Mouse (Mus musculus) ovary, postnatal 14 days (tissue): ENCODE measurements around the gene Shank2.

Source experiments
- DNase-seq: peaks from one replicate; pipeline ENCODE4 v3.0.0; 2022; ENCODE audit warnings: low spot score

Gene Shank2

DNA sequence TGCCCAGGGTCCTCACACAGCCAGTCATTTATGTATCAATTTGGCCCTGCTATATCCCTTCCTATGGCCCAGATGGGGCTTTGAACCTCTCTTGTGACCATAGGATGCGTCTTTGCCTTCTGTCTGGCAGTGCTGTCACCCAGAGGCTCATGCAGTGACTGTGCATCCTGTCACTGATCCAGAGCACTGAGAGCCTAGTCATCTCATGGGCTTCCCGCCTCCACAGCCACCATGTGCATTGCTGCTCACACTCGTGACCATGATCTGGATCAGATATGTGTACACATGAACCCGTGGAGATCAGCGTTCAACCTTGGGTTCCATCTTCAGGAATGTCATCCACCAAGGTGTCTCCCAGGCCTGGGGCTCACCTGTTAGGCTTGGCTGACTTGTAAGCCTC is 227.0 kb downstream of the Shank2 start:
- no peak for DNase-seq

- DNase-seq, result no peak
These were observed 227.7 kb downstream of the Shank2 start for GRCm38 (mm10) chr7:144229421-144229820.

GRCm38 (mm10) chr7:144232132-144232706 is 230.5 kb downstream of the Shank2 start:
- DNase-seq, result no peak

DNA sequence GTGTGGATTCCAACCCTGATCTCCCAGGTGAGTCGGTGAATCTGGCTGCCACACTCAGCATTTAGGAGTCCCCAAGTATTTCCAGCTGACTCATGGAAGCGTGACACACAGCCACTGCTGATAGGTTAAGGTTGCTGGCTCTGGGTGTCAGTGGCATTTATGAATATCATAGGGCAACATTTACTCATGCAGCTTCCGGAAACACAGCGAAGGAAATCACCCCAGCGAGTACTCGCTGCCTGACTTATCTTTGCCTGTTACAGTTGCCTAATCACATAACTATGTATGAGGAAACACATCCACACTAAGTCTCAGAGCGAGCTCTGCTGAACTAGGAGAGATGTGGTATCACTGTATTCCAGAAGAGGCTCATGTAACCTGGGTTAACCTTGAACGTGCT is 231.8 kb downstream of the Shank2 start:
- no peak for DNase-seq

DNA sequence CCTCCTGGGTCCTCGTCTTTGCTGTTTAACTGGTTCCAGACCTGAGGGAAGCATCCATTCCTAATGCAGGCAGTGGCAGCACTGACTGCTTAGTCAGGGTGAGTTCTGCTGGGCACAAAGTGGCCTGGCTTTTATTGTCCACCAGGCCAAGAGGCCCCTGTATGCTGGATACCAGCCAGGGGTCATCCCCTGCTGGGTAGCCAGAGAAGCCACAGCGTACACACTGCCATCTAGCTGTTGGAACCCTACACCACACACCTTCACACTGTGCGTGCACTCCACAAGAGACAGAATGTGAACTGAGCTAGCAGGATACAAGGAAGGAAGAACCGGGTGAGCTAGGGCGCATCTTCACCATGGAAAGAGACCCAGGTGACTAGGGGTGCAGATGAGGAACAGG is 233.1 kb downstream of the Shank2 start:
- DNase-seq, result no peak

DNA sequence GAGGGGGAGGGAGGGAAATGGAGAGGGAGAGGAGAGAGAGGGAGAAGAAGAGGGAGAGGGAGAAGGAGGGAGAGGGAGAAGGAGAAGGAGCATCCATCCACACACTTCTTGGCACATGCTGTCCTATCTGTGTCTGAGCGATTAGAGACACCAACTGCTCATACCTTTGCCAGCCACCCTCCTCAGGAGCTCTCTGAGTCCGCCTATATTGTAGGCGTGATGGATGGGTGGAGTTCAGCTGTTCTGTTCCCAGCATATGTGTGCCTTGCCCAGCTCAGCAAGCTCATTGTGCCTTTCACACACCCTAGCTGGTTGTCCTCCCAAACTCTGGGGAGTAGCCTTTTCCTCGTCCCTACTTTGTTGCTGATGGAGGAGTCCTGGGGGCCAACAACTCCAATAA is 233.8 kb downstream of the Shank2 start:
- no peak for DNase-seq

GRCm38 (mm10) chr7:144236802-144237201 is 235.1 kb downstream of the Shank2 start:
- DNase-seq, result no peak

- no peak for DNase-seq
These were observed 236.7 kb downstream of the Shank2 start for GRCm38 (mm10) chr7:144238409-144238808.

DNA sequence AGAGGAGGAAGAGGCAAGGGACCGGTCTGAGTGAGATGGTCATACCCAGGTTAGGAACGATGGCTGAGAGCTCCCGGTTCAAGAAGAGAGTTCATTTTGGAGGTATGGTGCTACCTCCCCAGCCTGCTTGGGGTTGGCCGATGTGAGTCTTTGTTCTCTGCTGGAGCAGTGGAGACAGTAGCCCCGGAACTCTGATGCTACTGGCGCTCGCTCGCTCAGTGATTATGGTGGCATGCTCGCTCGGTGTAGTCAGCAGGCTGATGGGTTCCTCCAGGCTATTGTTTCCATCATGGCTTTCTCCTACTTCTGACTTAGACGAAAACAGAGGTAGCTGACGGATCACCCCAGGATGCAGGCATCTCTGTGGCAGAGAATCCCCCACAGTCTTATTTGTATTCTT is 237.3 kb downstream of the Shank2 start:
- no peak for DNase-seq

- no peak for DNase-seq
These were observed 238.0 kb downstream of the Shank2 start for GRCm38 (mm10) chr7:144239571-144240370.

GRCm38 (mm10) chr7:144240736-144241343 is 239.1 kb downstream of the Shank2 start:
- DNase-seq, result no peak

- no peak for DNase-seq
These were observed 242.5 kb downstream of the Shank2 start for GRCm38 (mm10) chr7:144244203-144244602.

DNA sequence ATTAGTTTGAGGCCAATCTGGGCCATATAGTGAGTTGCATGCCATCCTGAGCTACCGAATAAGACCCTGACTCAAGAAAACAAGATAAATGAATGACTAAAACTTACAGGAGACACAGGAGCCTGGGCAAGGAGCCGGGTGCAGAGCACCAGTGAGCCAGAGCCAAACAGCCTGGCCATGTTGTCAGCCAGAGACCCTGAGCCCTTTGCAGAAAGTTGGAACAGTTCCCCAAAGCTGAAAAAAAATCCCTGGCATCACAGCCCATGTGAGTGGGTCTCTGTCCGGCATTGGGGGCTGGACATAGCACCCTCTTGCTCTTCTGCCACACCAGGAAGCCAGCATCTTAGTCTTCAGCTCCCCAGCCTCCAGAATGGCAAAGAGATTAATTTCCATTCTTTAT is 244.5 kb downstream of the Shank2 start:
- no peak for DNase-seq

DNA sequence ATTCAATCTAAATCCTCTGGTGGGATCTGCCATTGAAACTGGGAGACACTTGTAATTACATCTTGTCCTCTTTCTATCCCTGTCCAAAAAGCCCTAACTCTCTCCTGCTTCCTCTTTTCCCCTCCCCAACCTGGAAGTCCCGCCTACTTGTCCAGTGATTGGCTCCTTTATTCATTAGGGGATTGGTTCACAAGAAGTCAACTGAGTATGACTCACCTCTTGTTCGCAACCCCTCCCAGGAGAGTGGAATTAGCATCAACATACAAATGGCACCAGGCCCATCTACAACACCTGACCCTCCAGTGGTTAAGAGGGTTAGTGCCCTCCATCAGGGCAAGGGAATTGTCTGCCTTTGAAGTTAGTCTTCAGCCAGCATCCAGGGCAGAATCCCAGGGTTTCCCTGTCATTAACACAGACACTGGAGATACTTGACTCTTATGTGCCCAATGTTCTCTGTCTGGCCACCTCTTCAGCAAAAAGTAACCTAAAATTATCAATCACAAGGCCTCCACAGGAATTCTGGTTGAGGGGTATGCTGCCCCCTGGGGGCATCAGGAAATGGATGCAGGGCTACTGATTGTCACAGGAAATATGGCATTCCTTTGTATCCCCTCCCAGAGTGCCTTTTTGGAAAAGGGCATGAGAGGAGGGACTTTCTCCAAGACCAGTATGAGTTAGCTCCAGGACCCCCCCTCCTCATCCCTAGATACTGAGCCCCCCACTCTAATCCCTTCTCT is 247.1 kb downstream of the Shank2 start:
- DNase-seq, result no peak

- DNase-seq, result no peak
These were observed 249.1 kb downstream of the Shank2 start for GRCm38 (mm10) chr7:144250791-144251190.

GRCm38 (mm10) chr7:144251250-144251649 is 249.5 kb downstream of the Shank2 start:
- no peak for DNase-seq

GRCm38 (mm10) chr7:144254674-144255246 is 253.0 kb downstream of the Shank2 start:
- no peak for DNase-seq

GRCm38 (mm10) chr7:144257821-144258220 is 256.1 kb downstream of the Shank2 start:
- DNase-seq, result no peak

DNA sequence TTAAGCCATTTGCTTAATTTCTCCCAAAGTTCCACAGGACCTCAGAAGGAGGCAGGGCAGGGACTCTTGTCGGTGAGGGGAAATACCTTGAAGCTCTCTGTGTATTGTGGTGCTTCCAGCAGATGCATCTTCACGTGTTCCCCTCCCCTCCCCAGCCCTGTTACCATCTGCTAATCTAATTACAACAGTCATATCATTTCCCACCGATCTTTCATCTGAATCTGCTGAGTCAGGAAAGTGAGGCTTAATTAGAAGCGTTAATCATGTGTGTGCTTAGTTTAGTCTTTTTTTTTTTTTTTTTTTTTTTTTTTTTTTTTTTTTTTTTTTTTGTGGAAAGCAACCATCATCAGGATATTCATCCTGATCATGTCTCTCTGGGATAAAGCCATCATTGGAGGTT is 256.6 kb downstream of the Shank2 start:
- DNase-seq, result no peak

GRCm38 (mm10) chr7:144262666-144263065 is 260.9 kb downstream of the Shank2 start:
- DNase-seq, result no peak

- no peak for DNase-seq
These were observed 265.0 kb downstream of the Shank2 start for GRCm38 (mm10) chr7:144266745-144267144.

GRCm38 (mm10) chr7:144268329-144268728 is 266.6 kb downstream of the Shank2 start:
- no peak for DNase-seq
